Mouse (Mus musculus) liver, adult 10 weeks (tissue): ENCODE results near the gene Gm3383. TPM values are rescaled to one million over a fixed set of nuclear protein-coding genes. Genes with fewer than 3 reads are reported as not detected.

Experiments used
- polyA plus RNA-seq: library from polyadenylated mRNA; stranded (reverse); fragments of 350-450 nt; fragmentation: Illumina TruSeq; extraction: RNeasy Lipid Tissue Mini Kit (QIAGEN cat#74804); gene quantifications from one replicate; pipeline ENCODE4 v1.2.3, GENCODE M21; 2014; ENCODE audit warnings: low read depth, low replicate concordance

Gm3383 gene
- not detected for polyA plus RNA-seq

DNA sequence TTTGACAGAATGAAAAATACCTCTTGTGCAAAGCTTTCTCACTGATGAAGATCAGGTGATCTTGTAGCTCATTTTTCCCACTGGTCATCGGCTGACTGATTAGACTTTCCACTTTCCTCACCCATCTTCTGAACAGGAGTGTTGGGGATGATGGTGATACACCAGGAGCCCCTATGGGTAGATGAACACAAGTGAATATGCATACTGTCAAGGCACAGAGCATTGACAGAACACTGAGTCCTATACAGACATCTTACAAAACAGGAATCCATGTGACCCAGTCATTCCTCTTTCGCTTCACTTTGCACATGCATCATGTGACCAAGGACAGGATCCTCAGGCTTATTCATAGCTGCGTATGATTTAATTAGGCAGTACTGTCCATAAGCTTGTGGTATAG lies at the start of gene Gm3383:
Gene Gm3383 (minus strand): TSS at position 101 of the 400 bp plus-strand sequence.

DNA sequence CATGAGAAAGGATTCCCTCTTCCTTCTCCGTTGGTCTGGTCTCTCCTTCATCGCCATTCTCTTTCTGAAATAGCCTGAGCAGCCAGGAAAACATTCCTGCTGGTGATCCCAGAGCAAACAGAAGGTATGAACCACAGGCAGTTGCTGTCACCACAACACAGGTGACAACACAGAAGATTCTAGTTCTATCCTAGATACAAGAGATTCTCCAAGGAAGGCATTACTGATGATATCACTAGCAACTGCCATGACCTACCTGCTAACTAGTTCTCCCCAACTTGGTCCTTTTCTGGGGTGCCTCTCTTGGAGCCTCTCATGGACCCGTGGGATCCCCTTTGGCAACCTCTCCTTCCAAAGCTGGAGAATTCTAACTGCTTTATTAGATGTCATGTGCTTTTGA lies 22.4 kb upstream of the Gm3383 start, which contains the start of gene Gm3424:
Gene Gm3424 (minus strand): TSS at position 101 of the 400 bp plus-strand sequence.

DNA sequence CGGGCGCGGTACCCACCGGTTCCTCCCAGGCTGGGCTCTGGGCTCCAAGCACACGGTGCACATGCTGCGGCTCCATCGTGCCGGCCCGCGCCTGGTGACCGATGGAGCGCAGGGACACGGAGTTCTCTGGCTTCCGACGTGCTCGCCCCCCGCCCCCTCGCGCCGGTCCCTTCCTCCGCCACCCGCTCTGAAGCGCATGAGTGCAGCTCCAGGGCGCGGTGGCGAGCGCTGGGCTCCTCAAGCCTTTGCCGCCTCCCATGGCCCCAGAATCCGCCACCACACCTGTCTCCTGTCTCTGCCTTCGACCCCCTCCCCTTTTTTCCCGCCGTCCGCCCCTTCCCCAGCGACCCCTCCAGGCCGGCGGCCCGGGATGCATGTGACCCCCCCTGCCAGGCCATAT lies 66.3 kb downstream of the Gm3383 start, which contains the start of gene Gm3373:
Gene Gm3373 (minus strand): TSS at position 101 of the 400 bp plus-strand sequence.

DNA sequence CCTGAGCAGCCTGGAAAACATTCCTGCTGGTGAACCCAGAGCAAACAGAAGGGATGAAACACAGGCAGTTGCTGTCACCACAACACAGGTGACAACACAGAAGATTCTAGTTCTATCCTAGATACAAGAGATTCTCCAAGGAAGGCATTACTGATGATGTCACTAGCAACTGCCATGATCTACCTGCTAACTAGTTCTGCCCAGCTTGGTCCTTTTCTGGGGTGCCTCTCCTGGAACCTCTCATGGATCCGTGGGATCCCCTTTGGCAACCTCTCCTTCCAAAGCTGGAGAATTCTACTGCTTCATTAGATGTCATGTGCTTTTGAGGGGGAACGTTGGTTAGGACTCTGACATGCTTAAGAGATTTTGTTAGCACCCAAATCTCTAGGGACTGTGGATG lies 120.4 kb downstream of the Gm3383 start, which contains the start of gene Gm9603:
Gene Gm9603 (minus strand): TSS at position 101 of the 400 bp plus-strand sequence.

DNA sequence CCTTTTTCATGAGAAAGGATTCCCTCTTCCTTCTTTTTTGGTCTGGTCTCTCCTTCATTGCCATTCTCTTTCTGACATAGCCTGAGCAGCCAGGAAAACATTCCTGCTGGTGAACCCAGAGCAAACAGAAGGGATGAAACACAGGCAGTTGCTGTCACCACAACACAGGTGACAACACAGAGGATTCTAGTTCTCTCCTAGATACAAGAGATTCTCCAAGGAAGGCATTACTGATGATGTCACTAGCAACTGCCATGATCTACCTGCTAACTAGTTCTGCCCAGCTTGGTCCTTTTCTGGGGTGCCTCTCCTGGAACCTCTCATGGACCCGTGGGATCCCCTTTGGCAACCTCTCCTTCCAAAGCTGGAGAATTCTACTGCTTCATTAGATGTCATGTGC lies 174.9 kb downstream of the Gm3383 start, which contains the start of gene Gm8265:
Gene Gm8265 (minus strand): TSS at position 101 of the 400 bp plus-strand sequence.

Other genes starting within 250 kb of the Gm3383 start
- not detected for gene Gm8265, start 175.0 kb downstream of the Gm3383 start, polyA plus RNA-seq
- gene Gm9603, start 120.5 kb downstream of the Gm3383 start, polyA plus RNA-seq: not detected
- gene Gm3373, start 66.4 kb downstream of the Gm3383 start, polyA plus RNA-seq: not detected
- not detected for gene Gm3424, start 22.3 kb upstream of the Gm3383 start, polyA plus RNA-seq
- gene Gm8237, start 72.4 kb upstream of the Gm3383 start, polyA plus RNA-seq: not detected
- gene Gm3248, start 153.8 kb upstream of the Gm3383 start, polyA plus RNA-seq: not detected
- not detected for gene Gm3453, start 171.2 kb upstream of the Gm3383 start, polyA plus RNA-seq